Mouse (Mus musculus): ENCODE results near the gene Trp53bp2.

DNA sequence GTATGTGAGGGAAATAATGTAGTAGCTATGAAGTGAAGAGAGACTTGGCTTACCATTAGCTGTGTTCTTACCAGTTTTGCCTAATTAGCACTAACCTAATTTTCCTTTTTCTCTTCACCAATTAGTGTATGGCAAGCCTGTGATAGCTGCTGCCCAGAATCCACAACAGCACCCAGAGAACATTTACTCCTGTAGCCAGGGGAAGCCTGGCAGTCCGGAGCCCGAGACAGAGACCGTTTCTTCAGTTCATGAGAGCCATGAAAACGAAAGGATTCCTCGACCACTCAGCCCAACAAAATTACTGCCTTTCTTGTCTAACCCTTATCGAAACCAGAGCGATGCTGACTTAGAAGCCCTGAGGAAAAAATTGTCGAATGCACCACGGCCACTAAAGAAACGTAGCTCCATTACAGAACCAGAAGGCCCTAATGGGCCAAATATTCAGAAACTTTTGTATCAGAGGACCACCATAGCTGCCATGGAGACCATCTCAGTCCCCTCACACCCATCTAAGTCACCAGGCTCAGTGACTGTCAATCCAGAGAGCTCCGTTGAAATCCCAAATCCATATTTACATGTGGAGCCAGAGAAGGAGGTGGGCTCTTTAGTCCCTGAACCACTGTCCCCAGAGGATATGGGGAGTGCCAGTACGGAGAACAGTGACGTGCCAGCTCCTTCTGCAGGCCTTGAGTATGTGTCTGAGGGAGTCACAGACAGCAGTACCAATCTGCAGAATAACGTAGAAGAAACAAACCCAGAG, 39.5 kb downstream of the Trp53bp2 start:
- TF ChIP-seq CTCF (IDR thresholded peaks at IDR 0.05; ENCODE audit: low read depth, low read length) (no peak), POLR2A (IDR thresholded peaks at IDR 0.05; ENCODE audit: borderline replicate concordance, low read depth, low read length) (no peak)
